Mouse (Mus musculus) intestine, embryonic 14.5 days (tissue): ENCODE measurements around the gene Cdk17. TPM values are rescaled to one million over a fixed set of nuclear protein-coding genes. Genes with fewer than 3 reads are reported as not detected.

Experiments
- ATAC-seq: fragments of 200-750 bp; cut with Nextera tagmentation; replicated peaks from 2 replicates; pipeline ENCODE4 v1.8.0; 2017; ENCODE audit warnings: low read depth, moderate number of reproducible peaks, moderate TSS enrichment, moderate library complexity; ENCODE audit not compliant: low FRiP score, low TSS enrichment
- DNase-seq: peaks from one replicate; pipeline ENCODE4 v3.0.0-alpha.2; 2018; ENCODE audit warnings: low spot score
- H3K27ac ChIP-seq: fragments of 300-500 bp; sonication (generic); 2 replicates; pipeline ENCODE4 v1.5.1; 2014; ENCODE audit warnings: low read depth, mild to moderate bottlenecking, control low read depth
- H3K27me3 ChIP-seq: fragments of 300-500 bp; sonication (generic); replicated peaks from 2 replicates; pipeline ENCODE4 v1.6.1; 2014; ENCODE audit warnings: low read length, control low read depth; ENCODE audit not compliant: control insufficient read depth, insufficient read depth
- H3K36me3 ChIP-seq: fragments of 300-500 bp; sonication (generic); 2 replicates; pipeline ENCODE4 v1.6.1; 2014; ENCODE audit warnings: low read length, control low read depth; ENCODE audit not compliant: control insufficient read depth, insufficient read depth
- H3K4me1 ChIP-seq: fragments of 300-500 bp; sonication (generic); replicated peaks from 2 replicates; pipeline ENCODE4 v1.6.1; 2014; ENCODE audit warnings: low read length, control low read depth, mixed read lengths; ENCODE audit not compliant: control insufficient read depth, insufficient read depth
- H3K4me2 ChIP-seq: fragments of 300-500 bp; sonication (generic); 2 replicates; pipeline ENCODE4 v1.6.1; 2014; ENCODE audit warnings: low read length
- H3K4me3 ChIP-seq: fragments of 300-500 bp; sonication (generic); 2 replicates; pipeline ENCODE4 v1.5.1; 2014; ENCODE audit warnings: low read depth, low read length, control low read depth, mixed read lengths
- H3K9ac ChIP-seq: fragments of 300-500 bp; sonication (generic); 2 replicates; pipeline ENCODE4 v1.6.1; 2014; ENCODE audit warnings: mild to moderate bottlenecking, low read length
- H3K9me3 ChIP-seq: fragments of 300-500 bp; sonication (generic); 2 replicates; pipeline ENCODE4 v1.6.1; 2016; ENCODE audit warnings: low read length, control low read depth; ENCODE audit not compliant: control insufficient read depth
- WGBS: fragments of 180-500 bp; shearing (Covaris S2); extraction: QIAGEN DNeasy Blood & Tissue Kit; methylation state at CpG from one replicate; pipeline ENCODE4 v1.1.7; 2014; 5-methylcytosine and 5-hydroxymethylcytosine counted together
- polyA plus RNA-seq: library from polyadenylated mRNA; unstranded; fragments of >200 nt; fragmentation: Nextera tagmentation; extraction: Ambion mirVana; gene quantifications from 2 replicates; pipeline ENCODE4 v1.2.1, GENCODE M21; 2014

The Cdk17 gene
- polyA plus RNA-seq, 1 experiment from 2014 or later, result 21.9 TPM

DNA sequence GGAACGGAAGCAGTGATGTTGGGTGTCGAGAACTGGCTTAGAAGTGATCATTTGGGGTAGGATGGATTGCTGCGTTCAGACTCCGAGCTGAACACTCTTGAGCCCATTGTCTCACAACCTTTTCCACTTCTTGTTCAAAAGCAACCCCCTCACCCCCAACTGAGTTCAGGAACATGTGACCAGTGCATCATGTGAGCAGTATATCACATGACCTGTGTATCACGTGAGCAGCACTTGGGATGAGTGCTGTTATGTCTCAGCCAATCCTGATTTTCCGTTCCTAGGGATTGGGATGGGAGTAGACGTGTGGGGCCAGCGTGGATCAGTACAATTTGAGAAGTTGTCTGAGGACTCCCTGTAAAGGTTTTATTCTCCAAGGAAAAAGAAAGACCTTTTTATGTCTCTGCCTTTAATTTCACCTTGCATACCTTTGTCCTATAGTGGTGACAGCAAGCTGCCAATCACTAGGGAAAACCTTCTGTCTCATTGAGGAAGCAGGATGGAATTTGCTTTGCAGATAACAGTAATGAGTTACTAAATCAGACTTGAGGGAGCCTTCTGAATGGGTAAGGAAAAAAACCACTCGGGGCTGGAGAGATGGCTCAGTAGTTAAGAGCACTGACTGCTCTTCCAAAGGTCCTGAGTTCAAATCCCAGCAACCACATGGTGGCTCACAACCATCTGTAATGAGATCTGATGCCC is 28.7 kb upstream of the Cdk17 start:
- no peaks in the 10 kb centered on the region for H3K4me1 ChIP-seq
- H3K4me3 ChIP-seq, result no peak overlapping the region
- no peaks in the 10 kb centered on the region for H3K27me3 ChIP-seq
- WGBS, result 94% methylated on average over 9 of the region's 9 CpGs
- no peak overlapping the region for H3K4me2 ChIP-seq
- no peak overlapping the region for H3K9ac ChIP-seq
- H3K27ac ChIP-seq, result no peak overlapping the region
- no peak for DNase-seq
- H3K36me3 ChIP-seq, result no peaks in the 10 kb centered on the region
- H3K9me3 ChIP-seq, result no peaks in the 10 kb centered on the region
- ATAC-seq, result no peak

DNA sequence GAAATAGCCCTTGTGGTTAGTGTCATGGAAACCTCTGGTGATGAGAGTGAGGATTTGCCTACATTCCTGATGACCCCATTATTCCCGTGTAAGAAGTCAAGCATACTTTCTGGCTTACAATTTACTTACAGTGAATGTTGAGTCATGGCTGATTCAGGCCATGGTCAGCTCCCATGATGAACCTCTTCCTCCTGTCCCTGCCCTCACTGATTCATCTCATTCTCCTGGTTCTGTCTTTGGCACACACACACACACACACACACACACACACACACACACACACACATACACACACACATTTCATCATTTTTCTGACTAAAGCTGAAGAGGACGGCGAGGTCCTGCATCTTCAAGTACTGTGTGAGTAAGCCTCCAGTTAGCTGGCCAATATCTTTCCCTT is 21.9 kb upstream of the Cdk17 start:
- H3K4me3 ChIP-seq, result no peak overlapping the region
- no peak overlapping the region for H3K9ac ChIP-seq
- no peaks in the 10 kb centered on the region for H3K27me3 ChIP-seq
- no peak overlapping the region for H3K4me2 ChIP-seq
- no peak overlapping the region for H3K27ac ChIP-seq
- H3K36me3 ChIP-seq, result no peaks in the 10 kb centered on the region
- DNase-seq (no peak), ATAC-seq (no peak)
- 86% methylated on average over 3 of the region's 3 CpGs for WGBS
- no peaks in the 10 kb centered on the region for H3K9me3 ChIP-seq
- peaks cover 7% of the 10 kb centered on the region; the same call in 1 of the 2 replicates for H3K4me1 ChIP-seq

DNA sequence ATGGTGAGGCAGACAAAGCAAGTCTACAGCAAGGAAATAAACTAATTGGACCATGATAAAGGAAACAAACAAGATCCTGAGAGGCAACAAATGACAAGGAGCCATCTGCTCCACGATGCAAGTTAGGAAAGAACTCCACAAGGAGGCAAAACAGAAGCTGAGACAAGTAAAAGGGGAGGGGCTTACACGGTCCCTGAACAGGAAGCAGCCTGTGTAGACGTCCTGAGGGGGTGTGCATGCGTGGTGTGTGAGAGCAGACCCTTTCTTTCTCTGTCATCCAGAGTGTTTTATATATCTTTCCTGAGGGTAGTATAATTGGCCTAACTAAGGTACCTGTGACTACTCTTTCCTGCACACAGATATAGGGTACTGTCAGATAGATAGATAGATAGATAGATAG is 19.9 kb upstream of the Cdk17 start:
- Histone ChIP-seq H3K4me3 (no peak overlapping the region), H3K27me3 (no peaks in the 10 kb centered on the region), H3K9ac (no peak overlapping the region), H3K4me1 (peaks cover 7% of the 10 kb centered on the region; the same call in 1 of the 2 replicates), H3K9me3 (no peaks in the 10 kb centered on the region), H3K4me2 (no peak overlapping the region), H3K36me3 (no peaks in the 10 kb centered on the region), H3K27ac (no peak overlapping the region)
- DNase-seq (no peak), ATAC-seq (no peak)
- WGBS, result 59% methylated on average over 4 of the region's 4 CpGs

DNA sequence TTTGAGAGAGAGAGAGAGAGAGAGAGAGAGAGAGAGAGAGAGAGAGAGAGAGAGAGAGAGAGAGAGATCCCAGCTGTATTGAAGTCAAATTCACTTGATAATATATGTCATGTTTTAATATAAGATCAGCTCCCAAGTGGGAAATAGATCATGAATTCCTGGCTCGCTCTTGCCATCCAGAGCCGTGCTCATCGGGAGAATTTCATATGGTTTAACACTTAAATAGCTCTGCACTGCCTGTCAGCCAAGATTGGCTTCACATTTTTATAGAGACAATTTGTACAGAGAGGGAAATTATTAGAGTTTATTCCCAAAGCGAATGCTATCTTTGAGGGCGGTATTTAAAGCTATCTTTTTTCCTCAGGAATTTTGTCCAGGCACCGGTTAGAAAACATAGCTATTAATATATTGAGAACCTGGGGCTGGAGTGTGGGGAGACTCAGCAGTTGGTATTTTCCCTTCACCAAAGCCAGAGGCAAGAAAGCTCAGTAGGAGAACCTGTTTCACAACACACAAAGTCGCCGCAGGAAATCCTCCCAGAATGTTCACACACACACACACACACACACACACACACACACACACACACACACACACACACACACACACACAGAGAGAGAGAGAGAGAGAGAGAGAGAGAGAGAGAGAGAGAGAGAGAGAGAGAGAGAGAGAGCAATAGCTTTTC is 17.9 kb upstream of the Cdk17 start:
- WGBS, result 31% methylated on average over 8 of the region's 8 CpGs
- H3K36me3 ChIP-seq, result no peaks in the 10 kb centered on the region
- no peak for DNase-seq
- H3K4me1 ChIP-seq, result peaks cover 7% of the 10 kb centered on the region; the same call in 1 of the 2 replicates
- no peak overlapping the region for H3K9ac ChIP-seq
- peak overlapping the region; percentile 36 for H3K4me2 ChIP-seq
- no peaks in the 10 kb centered on the region for H3K27me3 ChIP-seq
- ATAC-seq, result no peak
- no peak overlapping the region for H3K27ac ChIP-seq
- H3K4me3 ChIP-seq, result no peak overlapping the region
- no peaks in the 10 kb centered on the region for H3K9me3 ChIP-seq

DNA sequence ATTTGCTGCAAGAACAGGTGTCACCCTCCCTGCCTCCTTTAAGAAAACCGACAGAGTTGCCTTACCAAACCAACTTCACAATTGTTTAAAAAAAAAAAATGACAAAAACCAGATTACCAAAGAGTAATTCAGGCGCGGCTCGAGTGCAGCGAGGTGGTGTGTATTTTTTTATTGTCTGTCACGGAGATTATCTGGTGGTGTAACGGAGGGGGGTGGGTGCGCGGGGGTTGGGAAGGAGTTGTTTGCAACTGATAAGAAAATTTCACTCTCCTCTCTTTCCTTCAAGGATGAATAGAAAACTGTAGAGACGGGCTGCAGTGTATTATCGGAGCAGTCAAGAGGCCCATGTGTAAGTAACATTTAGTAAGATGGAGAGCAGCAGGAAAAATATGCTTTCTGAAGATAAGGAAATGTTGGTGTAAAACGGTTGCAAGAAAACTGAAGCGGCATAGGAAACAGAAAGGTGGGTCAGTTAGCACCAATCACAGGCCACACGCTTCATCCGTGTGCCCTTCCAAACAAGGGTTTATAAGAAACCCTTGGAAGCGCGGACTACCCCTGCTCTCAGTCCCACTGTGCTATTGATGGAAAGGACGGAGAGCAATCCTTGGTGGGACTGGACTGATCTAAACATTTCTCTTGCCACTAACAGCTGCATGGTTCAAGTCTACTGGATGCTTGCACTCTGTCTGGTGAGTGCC is 17.2 kb upstream of the Cdk17 start:
- no peak overlapping the region for H3K27ac ChIP-seq
- H3K36me3 ChIP-seq, result no peaks in the 10 kb centered on the region
- peak overlapping the region; percentile 36 for H3K4me2 ChIP-seq
- ATAC-seq (no peak), DNase-seq (no peak)
- no peak overlapping the region for H3K4me3 ChIP-seq
- no peaks in the 10 kb centered on the region for H3K27me3 ChIP-seq
- no peaks in the 10 kb centered on the region for H3K9me3 ChIP-seq
- no peak overlapping the region for H3K9ac ChIP-seq
- 22% methylated on average over 18 of the region's 18 CpGs for WGBS
- peaks cover 7% of the 10 kb centered on the region; the same call in 1 of the 2 replicates for H3K4me1 ChIP-seq

DNA sequence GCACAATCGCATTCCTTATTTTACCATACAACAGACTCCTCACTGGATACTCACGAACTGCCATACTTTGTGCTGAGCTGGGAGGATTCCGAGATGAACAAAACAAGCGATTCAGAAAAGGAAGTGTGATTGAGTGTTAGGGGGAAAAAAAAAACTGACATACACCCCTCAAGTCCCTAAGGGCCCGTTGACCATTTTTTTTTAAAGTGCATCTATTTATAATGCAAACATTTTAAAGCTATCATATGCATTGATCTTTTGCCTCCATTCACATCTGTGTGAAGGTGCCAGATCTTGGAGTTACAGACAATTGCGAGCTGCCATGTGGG is 16.7 kb upstream of the Cdk17 start:
- H3K4me3 ChIP-seq, result no peak overlapping the region
- peaks cover 7% of the 10 kb centered on the region; the same call in 1 of the 2 replicates for H3K4me1 ChIP-seq
- H3K9me3 ChIP-seq, result no peaks in the 10 kb centered on the region
- no peak overlapping the region for H3K4me2 ChIP-seq
- ATAC-seq, result no peak
- 59% methylated on average over 6 of the region's 6 CpGs for WGBS
- no peak overlapping the region for H3K27ac ChIP-seq
- H3K36me3 ChIP-seq, result no peaks in the 10 kb centered on the region
- DNase-seq, result no peak
- no peak overlapping the region for H3K9ac ChIP-seq
- H3K27me3 ChIP-seq, result no peaks in the 10 kb centered on the region

DNA sequence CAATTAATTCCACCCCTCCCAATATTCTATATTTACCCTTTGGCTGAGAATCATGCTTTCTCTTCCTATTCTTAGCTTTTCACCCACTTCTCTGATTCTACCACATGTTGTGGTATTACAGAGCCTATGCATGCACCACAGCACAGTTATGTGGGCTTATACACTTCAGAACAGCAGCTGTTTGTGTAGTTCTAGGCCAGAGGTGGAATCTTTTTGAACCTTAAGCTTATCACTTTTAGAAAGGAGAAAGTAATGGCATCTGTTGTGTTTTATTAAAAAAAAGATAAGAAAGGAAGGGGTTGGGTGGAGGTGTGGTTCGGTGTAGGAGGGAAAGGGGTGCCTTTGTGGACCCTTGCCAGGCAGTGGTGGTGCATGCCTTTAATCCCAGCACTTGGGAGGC is 16.1 kb upstream of the Cdk17 start:
- H3K27me3 ChIP-seq, result no peaks in the 10 kb centered on the region
- DNase-seq, result no peak
- WGBS, result 91% methylated on average over 1 of the region's 1 CpGs
- H3K4me2 ChIP-seq, result no peak overlapping the region
- no peak overlapping the region for H3K27ac ChIP-seq
- ATAC-seq, result no peak
- H3K36me3 ChIP-seq, result no peaks in the 10 kb centered on the region
- no peaks in the 10 kb centered on the region for H3K9me3 ChIP-seq
- H3K4me1 ChIP-seq, result peaks cover 7% of the 10 kb centered on the region; the same call in 1 of the 2 replicates
- H3K9ac ChIP-seq, result no peak overlapping the region
- no peak overlapping the region for H3K4me3 ChIP-seq

DNA sequence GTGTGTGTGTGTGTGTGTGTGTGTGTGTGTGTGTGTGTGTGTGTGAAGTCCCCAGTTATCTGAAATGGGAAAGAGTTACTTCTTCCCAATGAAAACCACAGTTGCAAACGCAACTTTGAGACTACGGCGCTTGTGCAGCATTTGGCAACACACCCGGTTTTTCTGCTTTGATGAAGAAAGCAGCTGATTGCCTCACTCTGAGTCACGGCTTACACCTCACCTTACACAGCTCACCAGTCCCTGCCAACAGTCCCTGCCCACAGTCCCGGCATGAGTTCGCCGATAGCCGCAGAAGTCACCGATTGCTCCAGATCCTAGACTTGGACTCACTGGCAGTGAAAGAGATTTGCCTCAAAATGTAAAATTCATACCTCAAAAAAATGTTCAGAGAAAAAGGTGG is 15.6 kb upstream of the Cdk17 start:
- Histone ChIP-seq H3K27me3 (no peaks in the 10 kb centered on the region), H3K9ac (no peak overlapping the region), H3K36me3 (no peaks in the 10 kb centered on the region), H3K27ac (no peak overlapping the region), H3K4me2 (no peak overlapping the region), H3K4me3 (no peak overlapping the region), H3K9me3 (no peaks in the 10 kb centered on the region), H3K4me1 (peaks cover 7% of the 10 kb centered on the region; the same call in 1 of the 2 replicates)
- DNase-seq (no peak), ATAC-seq (no peak)
- 89% methylated on average over 10 of the region's 10 CpGs for WGBS
